Mouse (Mus musculus) thymus, postnatal 10 days (tissue): ENCODE measurements around the gene Efemp2.

Experiments used
- DNase-seq, 2 experiments: peaks; one replicate each; pipeline ENCODE4 v3.0.0; 2021; ENCODE audit warnings: low spot score in 2 of 2

Gene Efemp2

DNA sequence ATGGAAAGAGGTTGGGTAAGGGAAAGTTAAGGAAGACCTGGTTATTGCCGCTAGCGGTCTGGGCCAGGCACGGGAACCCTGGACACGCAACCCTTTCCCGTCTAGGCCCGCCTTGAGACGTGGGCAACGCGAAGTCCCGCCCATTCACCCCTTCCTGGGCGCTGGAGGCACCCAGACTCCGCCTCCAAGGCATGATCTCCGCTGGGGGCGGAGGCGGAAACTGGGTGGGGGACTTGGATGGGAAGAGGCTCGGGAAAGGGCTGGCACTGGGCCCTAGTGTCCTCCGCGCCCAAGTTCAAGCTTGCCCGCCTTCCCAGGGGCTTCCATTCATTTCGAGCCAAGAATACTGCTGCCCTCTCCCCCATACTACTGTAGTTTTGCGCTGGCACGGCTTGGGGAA lies at the start of gene Efemp2:
TSS of gene Efemp2 (plus strand) at position 235 of the 400 bp plus-strand sequence.
- peak; percentile 44 to 51 for DNase-seq

DNA sequence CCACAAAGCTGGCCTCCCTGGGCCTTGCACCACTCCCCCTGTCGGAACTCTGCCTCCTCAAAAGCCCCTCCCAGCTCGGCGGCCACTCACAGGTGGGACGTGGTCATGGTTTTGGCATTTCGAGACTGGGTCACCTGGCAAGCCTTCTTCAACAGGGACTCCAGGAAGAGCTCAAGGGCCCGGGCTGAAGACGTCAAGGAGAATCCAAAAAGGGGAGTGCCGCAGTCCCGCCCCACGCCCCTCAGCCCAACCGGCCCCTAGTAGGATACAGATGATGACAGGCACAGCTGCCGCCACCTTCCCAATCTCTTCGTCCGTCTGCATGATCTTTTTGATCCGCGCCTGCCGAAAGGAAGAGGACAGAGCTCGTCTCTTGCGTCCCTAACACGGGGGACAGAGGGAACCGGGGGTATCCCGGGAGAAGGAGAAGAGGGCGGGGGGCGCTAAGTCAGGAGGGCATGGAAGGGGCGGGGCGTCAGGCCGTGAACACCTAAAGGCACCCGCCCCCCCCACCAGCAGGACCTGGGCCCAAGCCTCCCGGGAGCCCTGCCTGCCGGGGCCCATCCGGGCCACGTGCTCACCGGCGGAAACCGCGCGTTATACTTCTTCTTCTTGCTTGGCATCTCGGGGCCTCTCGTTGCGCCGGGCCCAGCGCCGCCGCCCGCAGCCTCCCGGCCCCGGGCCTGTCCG lies 49.5 kb upstream of the Efemp2 start:
- DNase-seq, result peak; percentile 73 to 75

- peak; percentile 91 to 98 for DNase-seq
These were observed 48.7 kb upstream of the Efemp2 start, which contains the start of the genes Drap1 and AI837181 for GRCm38 (mm10) chr19:5424782-5425741. Drap1 (minus strand) TSS chr19:5424979. AI837181 (plus strand) TSS chr19:5425144.

- no peak for DNase-seq
These were observed 47.7 kb upstream of the Efemp2 start for GRCm38 (mm10) chr19:5425906-5426565.

DNA sequence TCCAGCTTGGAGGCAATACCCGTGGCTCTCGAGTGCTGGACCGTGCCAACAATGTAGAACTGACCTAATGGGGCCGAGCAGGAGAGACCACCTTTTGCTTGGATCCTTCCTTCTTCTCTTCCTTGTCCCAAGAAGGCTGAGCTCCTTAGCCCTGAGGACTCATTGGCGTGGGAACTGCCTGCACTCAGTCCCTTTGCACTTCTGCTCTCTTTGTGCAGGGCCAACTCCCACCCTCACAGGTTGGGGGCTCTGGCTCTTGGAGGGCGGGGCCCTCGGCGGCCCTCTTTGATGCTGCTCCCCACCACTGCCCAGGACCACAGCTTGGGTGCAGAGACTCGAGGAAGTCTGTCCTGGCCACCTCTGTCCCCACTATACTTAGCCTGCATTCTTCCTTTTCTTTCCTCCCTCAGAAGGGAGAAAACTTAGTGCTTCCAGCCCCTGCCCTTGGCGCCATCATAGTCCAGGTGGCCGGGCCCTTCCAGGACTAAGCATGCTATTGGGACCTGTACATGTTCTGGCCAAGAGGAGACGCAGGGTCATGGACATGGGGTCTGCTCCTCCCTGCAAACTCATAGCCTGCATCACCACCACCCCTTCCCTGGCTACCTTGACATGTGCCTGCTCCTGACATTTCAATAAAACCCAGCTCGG lies 47.0 kb upstream of the Efemp2 start:
- DNase-seq, result no peak

DNA sequence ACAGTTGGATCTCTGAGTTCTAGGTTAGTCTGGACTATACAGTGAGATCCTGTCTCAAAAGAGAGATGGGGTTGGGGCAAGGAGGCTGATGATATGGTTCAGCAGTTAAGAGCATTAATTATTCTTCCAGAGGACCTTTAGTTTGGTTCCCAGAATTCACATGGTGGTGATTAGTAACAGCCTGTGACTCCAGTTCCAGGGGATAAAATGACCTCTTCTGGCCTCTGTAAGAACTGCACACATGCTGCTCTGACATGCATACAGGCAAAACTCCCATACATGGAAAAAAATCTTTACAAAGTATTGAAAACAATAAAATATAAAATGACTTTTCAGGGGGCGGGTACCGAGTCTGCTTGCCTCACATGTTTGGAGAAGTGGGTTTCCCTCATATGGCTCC lies 45.7 kb upstream of the Efemp2 start:
- peak in 1 of 2 experiments; percentile 45 for DNase-seq

DNA sequence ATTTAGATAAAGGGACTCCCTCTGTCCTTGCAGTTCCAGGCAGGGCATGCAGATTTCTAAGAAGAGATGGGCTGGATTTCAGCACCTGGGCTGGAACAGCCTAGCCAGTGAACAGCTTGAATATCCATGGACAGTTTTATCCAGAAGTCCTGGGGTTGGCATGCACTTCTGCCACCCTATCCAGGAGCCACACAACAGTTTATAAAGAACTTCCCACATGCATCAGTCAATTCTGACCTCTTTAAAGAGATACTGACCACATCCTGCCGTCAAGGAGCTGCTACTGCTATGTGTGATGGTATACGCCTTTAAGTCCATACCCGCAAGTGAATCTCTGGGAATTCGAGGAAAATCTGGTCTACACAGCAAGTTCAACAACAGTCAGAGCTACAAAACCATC lies 44.5 kb upstream of the Efemp2 start:
- no peak for DNase-seq

DNA sequence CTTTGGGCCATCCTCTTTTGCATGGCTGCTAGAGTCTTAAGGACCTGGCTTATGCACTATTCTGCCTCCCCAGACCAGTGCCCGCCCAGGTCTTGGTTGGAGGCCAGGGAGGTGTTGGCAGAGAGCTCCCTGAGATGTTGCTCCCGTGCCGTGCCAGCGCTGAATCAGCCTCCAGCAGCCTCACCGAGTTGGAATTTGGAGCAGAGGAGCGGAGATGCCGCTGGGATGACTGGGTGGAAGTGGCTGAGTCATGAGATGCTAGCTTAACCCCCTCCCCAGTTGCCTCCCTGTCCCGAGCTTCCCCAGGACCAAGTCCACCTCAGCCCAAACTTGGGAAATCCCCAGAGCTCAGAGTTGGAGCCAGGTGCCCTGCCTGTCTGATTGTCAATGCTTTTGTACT lies 43.9 kb upstream of the Efemp2 start:
- no peak for DNase-seq

DNA sequence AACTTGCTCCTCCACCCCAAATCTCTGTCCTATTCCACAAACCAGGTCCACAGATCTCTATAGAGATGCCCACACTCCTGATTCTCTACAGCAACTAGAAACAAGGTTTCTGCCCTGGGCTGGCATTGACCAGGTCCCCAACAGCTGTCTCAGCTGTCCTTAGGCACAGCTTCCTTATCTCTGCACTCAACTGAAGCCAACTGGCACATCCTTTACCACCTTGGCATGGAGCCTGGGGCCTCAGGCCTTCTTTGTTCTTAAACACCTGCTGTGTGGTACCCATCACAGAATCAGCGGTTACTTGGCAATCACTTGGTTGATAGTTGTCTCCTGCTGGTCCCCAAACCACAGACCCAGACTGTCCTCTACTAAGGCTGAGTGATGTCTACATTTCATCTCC lies 43.3 kb upstream of the Efemp2 start:
- DNase-seq, result no peak

DNA sequence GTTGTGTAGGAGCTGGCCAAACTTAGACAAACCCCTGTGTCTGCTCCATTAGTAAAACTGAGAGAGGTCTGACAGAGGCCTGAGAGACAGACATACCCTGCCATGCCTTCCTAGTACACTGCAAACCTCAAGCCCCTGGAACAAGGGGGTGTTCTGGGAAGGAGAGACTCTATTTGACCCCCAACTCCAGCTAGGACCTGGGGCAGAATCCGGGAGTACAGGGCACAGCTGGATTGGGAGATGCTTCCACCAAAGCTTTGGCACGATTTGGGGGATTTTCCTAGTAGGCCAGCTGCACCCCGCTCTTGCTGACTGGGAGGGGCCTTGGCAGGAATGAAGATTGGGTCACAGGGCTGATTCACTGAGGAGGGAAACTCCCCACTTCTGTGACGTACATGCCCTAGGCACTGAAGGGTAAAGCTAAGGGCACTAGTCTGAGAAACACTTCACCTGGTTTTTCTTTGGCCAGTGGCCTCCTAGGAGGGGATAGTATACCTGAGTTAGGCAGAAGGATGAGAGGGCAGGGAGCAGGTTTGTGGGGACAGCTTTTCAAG lies 41.8 kb upstream of the Efemp2 start:
- no peak for DNase-seq

- DNase-seq, result peak; percentile 64 to 67
These were observed 40.5 kb upstream of the Efemp2 start for GRCm38 (mm10) chr19:5432992-5433852.

- DNase-seq, result no peak
These were observed 39.8 kb upstream of the Efemp2 start for GRCm38 (mm10) chr19:5433951-5434350.

DNA sequence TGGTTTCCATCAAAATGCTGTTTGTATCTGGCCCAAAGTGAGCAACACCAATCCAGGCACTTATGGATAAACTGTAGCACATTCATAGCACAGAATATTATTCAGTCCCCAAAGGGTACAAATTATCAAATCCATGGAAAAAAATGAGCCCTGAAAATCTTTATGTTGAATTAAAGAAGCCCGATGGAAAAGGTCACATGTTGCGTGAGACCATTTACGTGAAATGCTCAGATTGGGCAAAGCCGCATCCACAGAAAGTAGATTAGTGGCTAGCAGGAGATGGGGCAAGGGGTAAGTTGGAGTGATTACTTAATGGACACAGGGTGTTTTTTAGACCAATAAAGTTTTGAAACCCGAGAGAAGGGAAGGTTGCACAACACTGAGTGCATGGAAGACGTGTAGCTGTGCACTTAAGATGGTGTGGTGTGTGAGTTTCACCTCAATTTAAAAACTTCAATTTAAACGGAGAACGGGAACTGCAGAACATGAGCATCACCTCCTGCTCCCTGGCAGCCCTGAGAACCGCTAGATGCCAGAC lies 29.3 kb upstream of the Efemp2 start:
- DNase-seq, result no peak

DNA sequence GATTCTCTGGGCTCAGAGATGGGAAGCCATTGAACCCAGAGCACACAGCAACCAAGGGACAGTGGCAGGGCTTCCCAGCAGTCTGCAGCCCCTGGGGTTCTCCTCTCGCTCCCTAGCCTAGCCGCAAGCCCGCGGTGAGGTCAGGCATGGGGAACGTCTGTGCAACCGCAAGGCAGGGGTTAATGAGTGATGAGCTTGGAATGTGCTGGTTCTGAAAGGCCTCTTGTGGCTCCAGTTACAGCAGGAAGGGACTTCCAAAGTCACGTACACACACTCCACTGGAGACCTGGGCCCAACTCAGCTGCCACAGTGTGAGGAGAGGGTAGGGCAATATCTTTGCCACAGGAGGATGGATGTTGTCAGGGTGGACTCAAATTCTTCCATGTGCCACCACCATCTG lies 28.8 kb upstream of the Efemp2 start:
- DNase-seq, result no peak

GRCm38 (mm10) chr19:5445747-5446146 lies 28.0 kb upstream of the Efemp2 start:
- DNase-seq, result no peak

- DNase-seq, result peak; percentile 73 to 81
These were observed 26.0 kb upstream of the Efemp2 start, which contains the start of gene Fosl1 for GRCm38 (mm10) chr19:5447515-5448353. Fosl1 (plus strand) TSS chr19:5447547.

GRCm38 (mm10) chr19:5448354-5449150 lies 25.2 kb upstream of the Efemp2 start:
- no peak for DNase-seq

DNA sequence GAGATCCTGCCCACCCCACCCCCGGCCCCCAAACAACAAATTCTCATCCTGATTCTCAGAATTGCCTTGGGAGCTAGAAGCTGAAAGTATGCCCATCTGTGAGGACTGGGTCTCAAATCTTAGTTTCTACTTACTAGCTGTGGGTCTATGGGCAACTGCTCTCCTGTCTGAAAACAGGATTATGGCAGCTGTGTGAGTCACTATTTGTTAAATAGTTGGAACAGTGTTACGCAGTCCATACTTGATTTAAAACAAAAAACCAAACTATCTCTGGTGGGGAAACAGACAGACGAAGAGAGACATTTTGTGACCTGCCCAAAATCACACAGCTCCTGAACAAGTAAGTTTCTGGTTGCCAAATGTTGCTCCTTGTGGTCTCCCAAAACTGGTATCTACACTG lies 24.1 kb upstream of the Efemp2 start:
- DNase-seq, result no peak
